Mouse (Mus musculus): Measurements from ENCODE around the gene Gm10260. TPM values are rescaled to one million over a fixed set of nuclear protein-coding genes. Genes with fewer than 3 reads are reported as not detected.

The Gm10260 gene
- polyA plus RNA-seq, 1 experiment from 2014 or later, result 1.9 TPM

DNA sequence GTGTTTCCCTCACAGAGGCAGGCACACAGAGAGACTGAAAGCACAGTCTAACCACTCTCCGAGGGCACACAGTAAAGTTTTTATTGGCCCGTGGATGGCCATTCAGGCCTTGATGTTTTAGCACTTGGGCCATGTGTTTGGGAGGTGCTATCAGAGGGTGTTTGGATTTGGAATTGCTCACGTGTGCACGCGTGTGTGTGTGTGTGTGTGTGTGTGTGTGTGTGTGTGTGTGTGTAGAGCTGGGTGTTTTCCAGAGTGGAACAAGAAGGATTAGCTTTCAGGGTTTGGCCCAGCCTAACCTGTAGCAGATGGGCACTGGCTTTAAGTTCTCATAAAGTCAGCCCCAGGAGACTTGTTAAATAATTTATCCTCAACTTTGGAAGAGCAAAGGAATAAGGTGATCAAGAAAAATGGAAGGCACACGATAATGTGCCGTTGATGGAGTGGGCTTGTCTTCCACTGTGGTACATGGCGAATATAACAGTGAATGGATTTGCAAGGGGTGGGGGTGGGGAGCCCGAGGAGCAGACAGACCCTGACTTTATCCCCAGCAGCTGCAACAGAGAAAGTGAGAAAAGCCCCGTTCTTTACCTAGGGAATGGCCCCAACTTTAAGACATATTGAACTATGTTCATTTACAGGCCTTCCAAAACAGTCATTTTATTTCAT, 24.9 kb upstream of the Gm10260 start:
- no peaks in the 10 kb centered on the region for H3K36me3 ChIP-seq (ENCODE audit: control insufficient read depth, insufficient read depth, low read length)
- H3K4me3 ChIP-seq (ENCODE audit: low read depth, low read length), result no peak overlapping the region
- no peak overlapping the region for H3K4me2 ChIP-seq (ENCODE audit: low read depth, low read length)
- no peak overlapping the region for H3K27ac ChIP-seq (ENCODE audit: low read depth, low read length)
- no peaks in the 10 kb centered on the region for H3K27me3 ChIP-seq (ENCODE audit: control insufficient read depth, insufficient read depth, low read length)
- peak; percentile 38; the same call in 1 of the 2 replicates for ATAC-seq (ENCODE audit: low read depth)
- H3K9ac ChIP-seq (replicated peaks; ENCODE audit: low read depth, low read length), result no peak overlapping the region
- H3K9me3 ChIP-seq (ENCODE audit: control insufficient read depth, low read length), result no peaks in the 10 kb centered on the region
- 47% methylated on average over 10 of the region's 10 CpGs for WGBS
- no peaks in the 10 kb centered on the region for H3K4me1 ChIP-seq (ENCODE audit: control insufficient read depth, insufficient read depth, low read length)

DNA sequence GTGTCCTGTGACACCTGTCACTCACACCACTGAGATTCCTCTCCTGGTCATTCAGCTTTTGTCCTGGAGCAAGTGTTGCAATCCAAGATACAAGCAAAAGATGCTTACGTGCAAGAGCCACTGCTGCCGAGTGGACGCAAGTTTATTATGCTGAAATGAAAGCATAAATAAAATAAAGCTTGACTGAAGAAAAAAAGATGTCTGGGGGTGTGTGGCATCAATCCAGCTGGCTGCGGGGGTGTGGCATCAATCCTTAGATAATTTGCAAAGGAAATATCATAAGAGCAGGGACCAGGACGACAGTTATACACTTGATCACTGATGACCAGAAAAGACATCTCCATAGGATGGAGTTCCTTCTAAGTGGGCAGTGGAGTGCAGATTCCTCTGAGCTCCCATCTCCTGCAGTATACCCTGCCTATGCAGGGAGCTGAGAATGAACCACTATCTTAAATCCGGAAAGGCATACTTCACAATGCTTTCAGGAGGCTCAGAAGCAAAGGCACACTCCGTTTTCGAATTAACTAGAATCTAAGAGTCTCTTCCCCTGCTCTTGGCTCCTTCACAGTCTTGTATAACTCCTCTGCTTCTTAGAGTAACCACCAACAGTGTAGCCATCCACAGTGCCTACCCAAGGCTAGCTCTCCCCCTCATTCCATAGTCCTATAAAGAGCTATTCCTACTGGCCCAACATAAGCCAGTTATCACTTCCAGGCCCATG, 23.2 kb upstream of the Gm10260 start:
- H3K27me3 ChIP-seq (ENCODE audit: control insufficient read depth, insufficient read depth, low read length), result no peaks in the 10 kb centered on the region
- no peaks in the 10 kb centered on the region for H3K36me3 ChIP-seq (ENCODE audit: control insufficient read depth, insufficient read depth, low read length)
- no peak for ATAC-seq (ENCODE audit: low read depth)
- no peak overlapping the region for H3K27ac ChIP-seq (ENCODE audit: low read depth, low read length)
- no peaks in the 10 kb centered on the region for H3K9me3 ChIP-seq (ENCODE audit: control insufficient read depth, low read length)
- no peaks in the 10 kb centered on the region for H3K4me1 ChIP-seq (ENCODE audit: control insufficient read depth, insufficient read depth, low read length)
- 80% methylated on average over 8 of the region's 8 CpGs for WGBS
- no peak overlapping the region for H3K9ac ChIP-seq (replicated peaks; ENCODE audit: low read depth, low read length)
- H3K4me2 ChIP-seq (ENCODE audit: low read depth, low read length), result no peak overlapping the region
- no peak overlapping the region for H3K4me3 ChIP-seq (ENCODE audit: low read depth, low read length)

DNA sequence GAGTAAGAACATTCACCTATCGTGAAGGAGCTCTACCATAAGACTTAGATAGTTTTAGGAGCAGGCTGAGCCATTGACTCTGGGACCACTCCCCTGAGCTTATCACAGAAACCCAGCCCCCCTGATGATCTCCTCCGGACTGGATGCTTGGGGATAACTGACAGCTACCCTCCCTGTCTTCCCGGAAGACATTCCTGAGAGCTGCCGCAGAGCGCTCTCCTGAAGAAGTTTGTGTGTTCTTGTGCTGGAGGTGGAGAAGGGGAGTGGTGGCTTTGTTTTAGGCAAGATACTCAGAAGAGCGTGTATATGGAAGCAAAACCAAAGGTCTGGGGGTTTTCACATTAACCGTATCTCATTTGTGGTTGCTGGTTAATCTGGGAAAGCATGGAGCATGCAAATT, 21.6 kb upstream of the Gm10260 start:
- H3K9me3 ChIP-seq (ENCODE audit: control insufficient read depth, low read length), result no peaks in the 10 kb centered on the region
- no peak overlapping the region for H3K9ac ChIP-seq (replicated peaks; ENCODE audit: low read depth, low read length)
- no peak overlapping the region for H3K4me2 ChIP-seq (ENCODE audit: low read depth, low read length)
- no peaks in the 10 kb centered on the region for H3K27me3 ChIP-seq (ENCODE audit: control insufficient read depth, insufficient read depth, low read length)
- no peak for ATAC-seq (ENCODE audit: low read depth)
- H3K36me3 ChIP-seq (ENCODE audit: control insufficient read depth, insufficient read depth, low read length), result no peaks in the 10 kb centered on the region
- H3K27ac ChIP-seq (ENCODE audit: low read depth, low read length), result no peak overlapping the region
- H3K4me3 ChIP-seq (ENCODE audit: low read depth, low read length), result no peak overlapping the region
- no peaks in the 10 kb centered on the region for H3K4me1 ChIP-seq (ENCODE audit: control insufficient read depth, insufficient read depth, low read length)
- 70% methylated on average over 7 of the region's 7 CpGs for WGBS

- Histone ChIP-seq H3K27ac (ENCODE audit: low read depth, low read length) (no peak overlapping the region), H3K9ac (replicated peaks; ENCODE audit: low read depth, low read length) (no peak overlapping the region), H3K4me1 (ENCODE audit: control insufficient read depth, insufficient read depth, low read length) (no peaks in the 10 kb centered on the region), H3K4me3 (ENCODE audit: low read depth, low read length) (no peak overlapping the region), H3K27me3 (ENCODE audit: control insufficient read depth, insufficient read depth, low read length) (no peaks in the 10 kb centered on the region), H3K36me3 (ENCODE audit: control insufficient read depth, insufficient read depth, low read length) (no peaks in the 10 kb centered on the region), H3K9me3 (ENCODE audit: control insufficient read depth, low read length) (no peaks in the 10 kb centered on the region), H3K4me2 (ENCODE audit: low read depth, low read length) (no peak overlapping the region)
- WGBS, result 95% methylated on average over 7 of the region's 7 CpGs
- ATAC-seq (ENCODE audit: low read depth), result no peak
These were observed 21.2 kb upstream of the Gm10260 start for GRCm38 (mm10) chr13:97781637-97782036.

- H3K9me3 ChIP-seq (ENCODE audit: control insufficient read depth, low read length), result no peaks in the 10 kb centered on the region
- no peak overlapping the region for H3K9ac ChIP-seq (replicated peaks; ENCODE audit: low read depth, low read length)
- no peaks in the 10 kb centered on the region for H3K4me1 ChIP-seq (ENCODE audit: control insufficient read depth, insufficient read depth, low read length)
- WGBS, result 65% methylated on average over 2 of the region's 2 CpGs
- no peak overlapping the region for H3K4me2 ChIP-seq (ENCODE audit: low read depth, low read length)
- H3K36me3 ChIP-seq (ENCODE audit: control insufficient read depth, insufficient read depth, low read length), result no peaks in the 10 kb centered on the region
- H3K4me3 ChIP-seq (ENCODE audit: low read depth, low read length), result no peak overlapping the region
- H3K27me3 ChIP-seq (ENCODE audit: control insufficient read depth, insufficient read depth, low read length), result no peaks in the 10 kb centered on the region
- no peak overlapping the region for H3K27ac ChIP-seq (ENCODE audit: low read depth, low read length)
- no peak for ATAC-seq (ENCODE audit: low read depth)
These were observed 20.1 kb upstream of the Gm10260 start for GRCm38 (mm10) chr13:97780556-97780955.

DNA sequence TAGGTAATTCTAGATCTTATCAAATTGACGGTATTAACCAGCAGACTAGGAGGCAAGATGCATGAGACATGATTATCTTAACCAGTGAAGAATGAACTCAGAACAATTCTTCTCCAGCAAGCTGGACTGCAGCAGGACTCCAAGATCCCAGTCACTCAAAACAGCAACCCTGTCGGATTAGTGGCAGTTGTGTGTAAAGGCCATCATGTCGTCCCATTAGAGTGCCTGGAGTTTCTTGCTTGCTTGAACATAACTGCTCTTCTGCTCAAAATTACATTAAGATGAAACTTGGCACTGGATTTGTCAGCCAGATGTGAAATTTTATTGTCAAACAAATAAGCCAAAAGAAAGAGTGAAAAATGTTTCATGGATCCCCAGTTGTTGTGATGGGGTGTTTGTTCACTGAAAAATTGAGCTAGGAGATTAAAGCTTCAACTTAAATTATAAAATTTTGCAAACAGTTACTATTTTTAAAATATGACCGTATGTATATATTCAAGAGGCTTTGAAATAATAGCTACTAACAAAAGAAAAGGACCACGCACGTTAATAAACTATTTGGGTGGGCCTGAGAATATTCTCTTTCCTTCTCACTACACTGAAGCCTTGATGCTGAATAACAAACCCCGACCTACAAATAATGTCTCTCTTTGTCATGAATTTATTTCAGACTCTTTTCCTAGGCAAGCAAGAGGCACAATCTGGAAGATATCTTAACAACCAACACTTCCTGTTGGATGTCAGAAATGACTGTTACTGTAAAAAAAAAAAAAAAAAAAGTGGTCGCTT, 19.4 kb upstream of the Gm10260 start:
- no peak for ATAC-seq (ENCODE audit: low read depth)
- H3K4me2 ChIP-seq (ENCODE audit: low read depth, low read length), result no peak overlapping the region
- no peaks in the 10 kb centered on the region for H3K27me3 ChIP-seq (ENCODE audit: control insufficient read depth, insufficient read depth, low read length)
- H3K27ac ChIP-seq (ENCODE audit: low read depth, low read length), result no peak overlapping the region
- 85% methylated on average over 8 of the region's 8 CpGs for WGBS
- H3K9ac ChIP-seq (replicated peaks; ENCODE audit: low read depth, low read length), result no peak overlapping the region
- no peaks in the 10 kb centered on the region for H3K9me3 ChIP-seq (ENCODE audit: control insufficient read depth, low read length)
- no peak overlapping the region for H3K4me3 ChIP-seq (ENCODE audit: low read depth, low read length)
- H3K4me1 ChIP-seq (ENCODE audit: control insufficient read depth, insufficient read depth, low read length), result peaks cover 4% of the 10 kb centered on the region; the same call in 1 of the 2 replicates
- no peaks in the 10 kb centered on the region for H3K36me3 ChIP-seq (ENCODE audit: control insufficient read depth, insufficient read depth, low read length)

DNA sequence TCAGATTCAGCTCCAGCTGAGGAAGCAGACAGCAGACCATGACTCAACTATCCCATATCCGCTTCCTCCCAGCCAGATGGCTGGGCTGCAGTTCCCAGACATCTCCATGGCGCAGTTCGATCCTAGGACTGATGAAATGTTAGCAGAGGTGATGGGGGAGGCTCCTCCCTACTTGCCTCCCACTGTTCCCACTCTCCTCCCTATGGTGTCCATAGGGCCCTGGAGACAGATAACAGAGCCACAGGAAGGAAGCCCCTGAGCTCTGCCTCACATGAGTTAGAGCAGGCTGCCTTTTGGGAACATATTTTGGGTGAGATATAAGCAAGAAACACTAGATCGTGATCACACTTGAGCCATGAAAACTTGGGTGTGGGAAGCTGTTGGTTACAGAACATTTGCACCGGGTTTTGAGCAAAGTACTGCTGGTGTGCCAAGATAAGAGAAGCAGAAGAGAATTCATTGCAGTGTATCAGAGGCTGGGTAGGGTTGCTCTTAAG, 18.3 kb upstream of the Gm10260 start:
- H3K27me3 ChIP-seq (ENCODE audit: control insufficient read depth, insufficient read depth, low read length), result no peaks in the 10 kb centered on the region
- H3K4me3 ChIP-seq (ENCODE audit: low read depth, low read length), result no peak overlapping the region
- no peak for ATAC-seq (ENCODE audit: low read depth)
- no peak overlapping the region for H3K4me2 ChIP-seq (ENCODE audit: low read depth, low read length)
- no peaks in the 10 kb centered on the region for H3K36me3 ChIP-seq (ENCODE audit: control insufficient read depth, insufficient read depth, low read length)
- peaks cover 5% of the 10 kb centered on the region; the same call in 1 of the 2 replicates for H3K4me1 ChIP-seq (ENCODE audit: control insufficient read depth, insufficient read depth, low read length)
- H3K9ac ChIP-seq (replicated peaks; ENCODE audit: low read depth, low read length), result no peak overlapping the region
- 89% methylated on average over 5 of the region's 5 CpGs for WGBS
- no peak overlapping the region for H3K27ac ChIP-seq (ENCODE audit: low read depth, low read length)
- H3K9me3 ChIP-seq (ENCODE audit: control insufficient read depth, low read length), result no peaks in the 10 kb centered on the region

GRCm38 (mm10) chr13:97777667-97778066, 17.2 kb upstream of the Gm10260 start:
- H3K4me1 ChIP-seq (ENCODE audit: control insufficient read depth, insufficient read depth, low read length), result peaks cover 5% of the 10 kb centered on the region; the same call in 1 of the 2 replicates

More at GRCm38 (mm10) chr13:97777667-97778066, 17.2 kb upstream of the Gm10260 start:
- 91% methylated on average over 2 of the region's 2 CpGs for WGBS
- H3K9ac ChIP-seq (replicated peaks; ENCODE audit: low read depth, low read length), result no peak overlapping the region
- H3K4me3 ChIP-seq (ENCODE audit: low read depth, low read length), result no peak overlapping the region
- H3K36me3 ChIP-seq (ENCODE audit: control insufficient read depth, insufficient read depth, low read length), result no peaks in the 10 kb centered on the region
- no peak overlapping the region for H3K4me2 ChIP-seq (ENCODE audit: low read depth, low read length)
- no peaks in the 10 kb centered on the region for H3K27me3 ChIP-seq (ENCODE audit: control insufficient read depth, insufficient read depth, low read length)
- no peak overlapping the region for H3K27ac ChIP-seq (ENCODE audit: low read depth, low read length)
- H3K9me3 ChIP-seq (ENCODE audit: control insufficient read depth, low read length), result no peaks in the 10 kb centered on the region
- ATAC-seq (ENCODE audit: low read depth), result no peak

Measured in neural tube, embryonic 14.5 days (tissue).